Mouse (Mus musculus) lung, adult 2 months (tissue): ENCODE measurements at regions not wholly inside any gene's neighbourhood (a gene's known extent, or its start where the extent isn't known, plus 50 kb on each side); places are given as distances from the start of the nearest gene placed in this dataset.

Experiments
- DNase-seq: peaks from one replicate; pipeline ENCODE4 v3.0.0; 2022
- H3K4me1 ChIP-seq: fragments of 200-500 bp; 2 replicates; pipeline ENCODE4 v1.6.1; 2011; ENCODE audit warnings: low read length; ENCODE audit not compliant: control insufficient read depth, insufficient read depth
- H3K4me3 ChIP-seq: fragments of 200-500 bp; replicated peaks from 2 replicates; pipeline ENCODE3; 2011; ENCODE audit warnings: low read depth, mild to moderate bottlenecking, control low read depth, low read length; ENCODE audit errors: extremely low read depth
- CTCF ChIP-seq: fragments of 200-500 bp; IDR thresholded peaks from 2 replicates; pipeline ENCODE4 v1.5.1; 2011; ENCODE audit warnings: mild to moderate bottlenecking, low read length, control low read depth; ENCODE audit not compliant: insufficient read depth
- POLR2A ChIP-seq: fragments of 200-500 bp; IDR thresholded peaks from 2 replicates; pipeline ENCODE4 v1.6.1; 2011; ENCODE audit warnings: low read depth, mild to moderate bottlenecking, control low read depth, low read length, borderline replicate concordance; ENCODE audit errors: extremely low read depth
- WGBS: fragments of 180-500 bp; shearing (Covaris S2); methylation state at CpG from one replicate; pipeline ENCODE4 v1.1.7; 2018; 5-methylcytosine and 5-hydroxymethylcytosine counted together

- no peak for DNase-seq
- TF ChIP-seq CTCF (no peak), POLR2A (no peak)
- WGBS: 77% methylated on average over 9 of the region's 9 CpGs
- Histone ChIP-seq H3K4me3 (no peak overlapping the region), H3K4me1 (peaks cover 5% of the 10 kb centered on the region)
Measured at GRCm38 (mm10) chr14:25350282-25350964, 108.6 kb upstream of the Zmiz1 start.

GRCm38 (mm10) chr14:25353804-25354203, 105.2 kb upstream of the Zmiz1 start:
- no peak for TF ChIP-seq POLR2A
- TF ChIP-seq CTCF: no peak
- no peak for DNase-seq
- H3K4me3 ChIP-seq: no peak overlapping the region
- 63% methylated on average over 8 of the region's 8 CpGs for WGBS
- no peaks in the 10 kb centered on the region for H3K4me1 ChIP-seq

GRCm38 (mm10) chr14:25354288-25354850, 104.6 kb upstream of the Zmiz1 start:
- Histone ChIP-seq H3K4me1 (no peaks in the 10 kb centered on the region), H3K4me3 (no peak overlapping the region)
- TF ChIP-seq CTCF: no peak
- TF ChIP-seq POLR2A: no peak
- 49% methylated on average over 7 of the region's 7 CpGs for WGBS
- no peak for DNase-seq

- TF ChIP-seq CTCF (no peak), POLR2A (no peak)
- H3K4me3 ChIP-seq: no peak overlapping the region
- H3K4me1 ChIP-seq: no peaks in the 10 kb centered on the region
- 82% methylated on average over 9 of the region's 9 CpGs for WGBS
- DNase-seq: no peak
Measured at GRCm38 (mm10) chr14:25357805-25358204, 101.2 kb upstream of the Zmiz1 start.

GRCm38 (mm10) chr14:25359824-25360294, 99.1 kb upstream of the Zmiz1 start:
- 54% methylated on average over 3 of the region's 3 CpGs for WGBS
- TF ChIP-seq CTCF (no peak), POLR2A (no peak)
- Histone ChIP-seq H3K4me3 (no peak overlapping the region), H3K4me1 (no peaks in the 10 kb centered on the region)
- no peak for DNase-seq

GRCm38 (mm10) chr14:25360726-25361125, 98.3 kb upstream of the Zmiz1 start:
- no peak for DNase-seq
- Histone ChIP-seq H3K4me1 (no peaks in the 10 kb centered on the region), H3K4me3 (no peak overlapping the region)
- 88% methylated on average over 9 of the region's 9 CpGs for WGBS
- no peak for TF ChIP-seq POLR2A
- TF ChIP-seq CTCF: no peak

GRCm38 (mm10) chr14:25361129-25361528, 97.9 kb upstream of the Zmiz1 start:
- Histone ChIP-seq H3K4me3 (no peak overlapping the region), H3K4me1 (no peaks in the 10 kb centered on the region)
- 81% methylated on average over 3 of the region's 3 CpGs for whole genome bisulfite sequencing
- DNase-seq: no peak
- TF ChIP-seq POLR2A (no peak), CTCF (no peak)

- 39% methylated on average over 1 of the region's 1 CpGs for WGBS
- no peak overlapping the region for H3K4me3 ChIP-seq
- no peak for DNase-seq
- H3K4me1 ChIP-seq: no peaks in the 10 kb centered on the region
- no peak for TF ChIP-seq CTCF
Measured at GRCm38 (mm10) chr14:25362771-25363170, 96.2 kb upstream of the Zmiz1 start.

- TF ChIP-seq POLR2A (no peak), CTCF (no peak)
- Histone ChIP-seq H3K4me1 (no peaks in the 10 kb centered on the region), H3K4me3 (no peak overlapping the region)
- 45% methylated on average over 10 of the region's 10 CpGs for WGBS
- no peak for DNase-seq
Measured at GRCm38 (mm10) chr14:25365226-25365800, 93.7 kb upstream of the Zmiz1 start.

- no peak for TF ChIP-seq CTCF
- 69% methylated on average over 5 of the region's 5 CpGs for WGBS
- no peaks in the 10 kb centered on the region for H3K4me1 ChIP-seq
- no peak for DNase-seq
- H3K4me3 ChIP-seq: no peak overlapping the region
Measured at GRCm38 (mm10) chr14:25366009-25366408, 93.0 kb upstream of the Zmiz1 start.
